Mouse (Mus musculus): Measurements from ENCODE around the gene Cct8l1.

GRCm38 (mm10) chr5:25521461-25521860 lies 5.6 kb downstream of the Cct8l1 start:
- TF ChIP-seq CTCF (IDR thresholded peaks at IDR 0.05; ENCODE audit: low read depth) = no peak
- TF ChIP-seq EP300 (IDR thresholded peaks at IDR 0.05; ENCODE audit: low read depth) = no peak

Data from heart, postnatal 0 days (tissue).